Mouse (Mus musculus) E14TG2a.4 (cell line): ENCODE measurements around the gene Tex35.

Experiments used
- CTCF ChIP-seq: conservative IDR thresholded peaks from 2 replicates; pipeline ENCODE4 v1.5.1; 2014; ENCODE audit warnings: low read length
- NANOG ChIP-seq: IDR thresholded peaks from 2 replicates; pipeline ENCODE4 v1.6.1; 2014; ENCODE audit warnings: borderline replicate concordance, low read length, mixed read lengths
- POU5F1 ChIP-seq: IDR thresholded peaks from 2 replicates; pipeline ENCODE4 v1.6.1; 2014; ENCODE audit warnings: low read length, borderline replicate concordance

GRCm38 (mm10) chr1:157141014-157141413 lies 32.5 kb upstream of the Tex35 start:
- TF ChIP-seq CTCF (no peak), NANOG (no peak), POU5F1 (no peak)
